Mouse (Mus musculus) hindbrain, embryonic 15.5 days (tissue): ENCODE measurements around the gene Ubtd2. TPM values are rescaled to one million over a fixed set of nuclear protein-coding genes. Genes with fewer than 3 reads are reported as not detected.

Experiments
- ATAC-seq: fragments of 200-750 bp; cut with Nextera tagmentation; 2 replicates; pipeline ENCODE4 v1.8.0; 2017; ENCODE audit warnings: low read depth, moderate number of reproducible peaks, moderate TSS enrichment; ENCODE audit not compliant: low FRiP score
- H3K27ac ChIP-seq: fragments of 300-500 bp; sonication (generic); replicated peaks from 2 replicates; pipeline ENCODE4 v1.5.1; 2015; ENCODE audit warnings: mild to moderate bottlenecking, inconsistent platforms
- H3K27me3 ChIP-seq: fragments of 300-500 bp; sonication (generic); 2 replicates; pipeline ENCODE4 v1.6.1; 2015; ENCODE audit warnings: control low read depth, inconsistent platforms
- H3K36me3 ChIP-seq: fragments of 300-500 bp; sonication (generic); 2 replicates; pipeline ENCODE4 v1.6.1; 2015; ENCODE audit warnings: control low read depth, inconsistent platforms
- H3K4me1 ChIP-seq: fragments of 300-500 bp; sonication (generic); replicated peaks from 2 replicates; pipeline ENCODE4 v1.6.1; 2015; ENCODE audit warnings: control low read depth, inconsistent platforms
- H3K4me2 ChIP-seq: fragments of 300-500 bp; sonication (generic); 2 replicates; pipeline ENCODE4 v1.6.1; 2015; ENCODE audit warnings: moderate library complexity, mild to moderate bottlenecking, inconsistent platforms
- H3K4me3 ChIP-seq: fragments of 300-500 bp; sonication (generic); 2 replicates; pipeline ENCODE4 v1.5.1; 2015; ENCODE audit warnings: mild to moderate bottlenecking, inconsistent platforms
- H3K9ac ChIP-seq: fragments of 300-500 bp; sonication (generic); 2 replicates; pipeline ENCODE4 v1.6.1; 2015; ENCODE audit warnings: inconsistent platforms
- H3K9me3 ChIP-seq: fragments of 300-500 bp; sonication (generic); 2 replicates; pipeline ENCODE4 v1.6.1; 2016; ENCODE audit warnings: control low read depth, inconsistent platforms
- WGBS: fragments of 180-500 bp; shearing (Covaris S2); methylation state at CpG from one replicate; pipeline ENCODE4 v1.1.7; 2015; 5-methylcytosine and 5-hydroxymethylcytosine counted together
- polyA plus RNA-seq: library from polyadenylated mRNA; unstranded; fragments of >200 nt; fragmentation: Nextera tagmentation; extraction: Ambion mirVana; gene quantifications from 2 replicates; pipeline ENCODE4 v1.2.1, GENCODE M21; 2015

The Ubtd2 gene
- polyA plus RNA-seq, 1 experiment from 2014 or later = 46.6 TPM

DNA sequence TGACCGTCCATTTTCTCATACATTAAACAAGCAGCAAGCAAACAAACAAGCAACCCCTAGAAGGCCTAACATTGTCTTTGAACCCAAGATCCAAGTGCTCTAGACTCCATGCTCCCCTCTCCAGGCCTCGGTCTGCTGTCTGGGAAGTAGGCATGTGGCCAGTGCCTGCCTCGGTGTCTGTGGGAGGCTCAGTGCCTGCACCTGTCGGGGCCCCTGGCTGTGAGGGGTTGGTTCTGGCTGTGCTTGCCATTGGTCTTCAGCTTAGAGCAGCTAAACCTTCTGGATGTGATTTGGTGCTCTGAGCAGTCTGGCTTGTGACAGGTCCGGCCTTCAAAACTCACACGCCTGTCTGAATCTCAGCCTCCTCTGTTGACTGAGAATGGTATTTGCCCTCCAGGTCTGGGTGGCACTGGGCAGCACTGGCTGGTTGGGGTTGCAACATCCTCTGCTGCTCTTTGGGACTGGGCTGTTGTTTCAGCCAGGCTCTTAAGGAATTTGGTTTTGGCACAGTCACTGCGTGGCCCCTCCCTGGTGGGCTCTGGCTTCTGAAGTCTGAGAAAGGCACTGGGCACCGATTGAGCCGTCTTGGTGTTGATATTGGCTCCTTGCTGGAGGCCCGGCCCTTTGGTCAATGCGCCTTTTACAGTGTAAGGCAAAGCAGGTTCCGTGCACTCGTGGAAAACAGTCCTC is 97.4 kb downstream of the Ubtd2 start:
- peak overlapping the region; percentile 45 for H3K27ac ChIP-seq
- ATAC-seq = 0 out of 2 replicates have a peak, but pooled peaks have one; percentile 27
- H3K36me3 ChIP-seq = no peaks in the 10 kb centered on the region
- no peak overlapping the region for H3K9ac ChIP-seq
- H3K4me1 ChIP-seq = peaks cover 44% of the 10 kb centered on the region
- 0 out of 2 replicates have a peak overlapping the region, but pooled peaks have one; percentile 2 for H3K4me2 ChIP-seq
- WGBS = 60% methylated on average over 13 of the region's 13 CpGs
- H3K9me3 ChIP-seq = no peaks in the 10 kb centered on the region
- H3K27me3 ChIP-seq = no peaks in the 10 kb centered on the region
- no peak overlapping the region for H3K4me3 ChIP-seq

DNA sequence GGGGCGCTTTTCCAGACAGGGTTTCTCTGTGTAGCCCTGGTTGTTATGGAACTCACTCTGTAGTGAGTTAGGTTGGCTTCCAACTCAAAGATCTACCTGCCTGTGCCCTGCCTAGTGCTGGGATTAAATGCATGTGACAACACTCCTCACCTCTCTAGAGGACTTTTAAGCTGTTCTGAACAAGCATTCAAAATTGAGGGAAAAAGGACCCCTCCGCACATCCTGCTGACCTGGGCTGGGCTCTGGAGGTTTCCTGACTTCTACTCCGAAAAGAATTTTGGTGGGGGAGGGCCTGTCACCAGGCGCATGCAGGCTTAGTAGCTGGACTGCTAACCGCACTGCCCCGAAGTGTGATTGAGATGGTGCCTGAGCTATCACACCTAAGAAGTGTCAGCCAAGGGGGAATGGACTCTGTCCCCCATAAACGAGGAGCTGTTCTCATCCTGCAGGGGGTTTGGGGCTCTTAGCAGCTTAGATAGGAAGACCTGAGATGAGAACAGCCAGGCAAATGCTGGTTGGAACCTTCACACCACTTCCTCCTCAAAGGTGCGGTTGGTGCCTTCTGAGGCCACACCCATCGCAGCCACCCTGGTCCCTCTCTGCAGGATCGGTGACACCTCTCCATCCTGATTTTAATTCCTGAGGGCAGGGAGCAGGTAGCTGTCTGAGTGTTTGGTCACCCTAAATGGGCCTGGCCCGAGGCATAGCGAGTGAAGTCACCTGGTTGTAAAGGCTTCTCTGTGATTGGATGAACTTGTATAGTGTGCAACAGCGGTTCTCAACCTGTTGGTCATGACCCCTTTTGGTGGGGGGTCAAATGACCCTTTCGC is 98.4 kb downstream of the Ubtd2 start:
- ATAC-seq = no peak
- 0 out of 2 replicates have a peak overlapping the region, but pooled peaks have one; percentile 45 for H3K27ac ChIP-seq

DNA sequence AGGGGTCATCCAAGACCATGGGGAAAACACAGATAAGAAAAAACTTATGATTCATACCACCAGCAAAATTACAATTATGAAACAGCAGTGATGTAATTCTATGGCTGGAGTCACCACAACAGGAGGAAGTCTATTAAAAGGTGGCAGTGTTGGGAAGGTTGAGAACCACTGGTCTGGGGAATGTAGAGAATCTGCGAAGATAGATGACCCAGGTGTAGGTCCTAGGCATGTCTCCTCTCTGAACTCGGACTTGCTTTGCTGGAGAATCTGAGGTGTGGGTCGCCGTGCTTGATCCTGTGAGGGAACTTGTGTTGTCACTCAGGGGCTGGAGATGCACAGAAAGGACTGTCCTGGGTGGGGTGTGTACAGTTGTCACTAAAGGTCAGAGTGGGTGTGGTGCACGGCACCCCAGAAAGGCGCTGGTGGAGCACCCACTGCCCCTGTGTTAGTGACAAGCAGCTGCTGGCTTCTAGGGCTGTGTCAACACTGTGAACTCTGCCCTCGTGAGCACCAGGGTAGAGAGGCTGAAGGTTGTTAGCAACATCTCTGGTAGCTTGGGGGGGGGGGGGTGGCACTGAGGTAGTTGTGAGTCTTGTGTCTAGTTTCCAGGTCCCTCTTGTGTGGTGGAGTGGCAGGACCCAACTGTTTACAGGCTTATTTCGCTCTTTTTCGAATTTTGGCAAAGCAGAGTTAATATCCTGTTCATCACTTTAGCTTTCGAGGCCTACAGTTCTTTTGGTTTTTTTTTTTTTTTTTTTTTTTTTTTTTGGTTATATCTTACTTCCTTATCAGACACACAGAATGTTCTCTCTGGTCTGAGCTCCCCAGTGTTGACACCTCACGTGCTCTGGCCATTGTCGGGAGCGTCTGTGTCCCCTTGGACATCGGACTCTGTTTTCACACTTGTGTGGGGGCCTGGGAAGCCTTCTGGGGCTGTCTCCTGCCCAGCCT is 99.2 kb downstream of the Ubtd2 start:
- no peak overlapping the region for H3K4me3 ChIP-seq
- no peak overlapping the region for H3K9ac ChIP-seq
- H3K27ac ChIP-seq = no peak overlapping the region
- ATAC-seq = no peak
- no peak overlapping the region for H3K4me2 ChIP-seq
- H3K4me1 ChIP-seq = peaks cover 41% of the 10 kb centered on the region
- no peaks in the 10 kb centered on the region for H3K27me3 ChIP-seq
- no peaks in the 10 kb centered on the region for H3K9me3 ChIP-seq
- H3K36me3 ChIP-seq = no peaks in the 10 kb centered on the region
- WGBS = 95% methylated on average over 14 of the region's 14 CpGs

More for the DNA sequence above, 98.4 kb downstream of the Ubtd2 start:
- Histone ChIP-seq H3K4me1 (peaks cover 44% of the 10 kb centered on the region), H3K4me3 (no peak overlapping the region), H3K36me3 (no peaks in the 10 kb centered on the region), H3K9ac (no peak overlapping the region), H3K27me3 (no peaks in the 10 kb centered on the region), H3K4me2 (no peak overlapping the region), H3K9me3 (no peaks in the 10 kb centered on the region)
- WGBS = 82% methylated on average over 14 of the region's 14 CpGs

DNA sequence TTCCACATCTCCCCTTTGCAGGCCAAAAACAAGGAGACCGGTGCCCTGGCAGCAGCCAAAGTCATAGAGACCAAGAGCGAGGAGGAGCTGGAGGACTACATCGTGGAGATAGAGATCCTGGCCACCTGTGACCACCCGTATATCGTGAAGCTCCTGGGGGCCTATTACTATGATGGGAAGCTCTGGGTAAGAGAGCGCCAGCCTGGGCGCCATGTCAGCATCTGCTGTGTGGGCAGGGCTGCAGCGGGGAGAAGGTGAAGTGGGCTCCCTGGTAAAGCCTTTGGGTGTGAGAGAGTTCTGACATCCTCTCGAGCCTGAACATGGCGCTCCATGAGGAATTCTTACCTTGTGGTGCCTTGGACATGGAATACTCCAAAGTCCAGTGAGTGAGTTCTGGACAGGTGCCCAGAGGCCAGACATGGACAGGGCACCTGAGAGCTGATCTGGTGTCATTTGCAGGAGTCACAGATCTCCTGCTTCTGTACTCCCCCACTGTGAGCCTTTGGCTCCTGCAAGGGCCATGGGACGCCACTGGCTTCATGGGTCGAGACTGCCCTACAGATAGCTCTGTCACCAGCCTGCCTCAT is 100.0 kb downstream of the Ubtd2 start:
- no peaks in the 10 kb centered on the region for H3K36me3 ChIP-seq
- no peak overlapping the region for H3K27ac ChIP-seq
- WGBS = 93% methylated on average over 12 of the region's 12 CpGs
- no peak overlapping the region for H3K4me3 ChIP-seq
- H3K27me3 ChIP-seq = no peaks in the 10 kb centered on the region
- H3K9me3 ChIP-seq = no peaks in the 10 kb centered on the region
- H3K4me2 ChIP-seq = no peak overlapping the region
- H3K4me1 ChIP-seq = peaks cover 33% of the 10 kb centered on the region
- H3K9ac ChIP-seq = no peak overlapping the region
- ATAC-seq = no peak

DNA sequence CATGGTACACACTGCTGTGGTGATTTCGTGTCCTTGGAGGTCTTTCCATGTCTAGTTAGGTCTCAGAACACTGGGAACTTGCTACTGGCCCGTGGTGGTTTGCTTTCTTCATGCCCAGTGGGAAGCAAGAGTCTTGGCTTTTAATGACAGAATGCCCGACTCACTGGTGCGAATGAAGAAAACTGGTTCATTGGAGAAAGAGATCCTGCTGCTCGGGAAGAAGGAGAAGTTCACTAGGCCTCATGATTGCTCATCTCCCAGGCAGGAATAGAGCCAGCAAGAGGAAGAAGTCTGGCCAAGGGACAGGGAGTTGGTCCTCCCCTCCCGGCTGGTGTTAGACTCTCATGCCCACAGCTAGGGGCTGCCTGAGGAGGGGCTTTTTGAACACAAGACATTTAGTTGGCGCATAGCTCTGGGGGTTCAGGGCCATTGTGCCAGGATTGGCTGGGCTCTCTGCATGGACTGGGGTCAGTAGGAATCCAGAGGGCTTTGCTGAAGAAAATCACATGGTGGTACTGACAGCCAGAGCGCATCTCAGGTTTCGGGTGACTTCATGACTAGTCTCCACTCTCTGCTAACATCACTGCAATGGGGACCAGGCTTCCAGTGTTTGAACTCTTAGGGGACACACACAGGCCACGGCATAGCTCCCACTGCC is 101.3 kb downstream of the Ubtd2 start:
- no peak for ATAC-seq
- no peak overlapping the region for H3K4me2 ChIP-seq
- 66% methylated on average over 10 of the region's 10 CpGs for WGBS
- H3K4me3 ChIP-seq = no peak overlapping the region
- no peak overlapping the region for H3K9ac ChIP-seq
- no peaks in the 10 kb centered on the region for H3K9me3 ChIP-seq
- H3K36me3 ChIP-seq = no peaks in the 10 kb centered on the region
- no peak overlapping the region for H3K27ac ChIP-seq
- H3K4me1 ChIP-seq = peaks cover 26% of the 10 kb centered on the region
- no peaks in the 10 kb centered on the region for H3K27me3 ChIP-seq

DNA sequence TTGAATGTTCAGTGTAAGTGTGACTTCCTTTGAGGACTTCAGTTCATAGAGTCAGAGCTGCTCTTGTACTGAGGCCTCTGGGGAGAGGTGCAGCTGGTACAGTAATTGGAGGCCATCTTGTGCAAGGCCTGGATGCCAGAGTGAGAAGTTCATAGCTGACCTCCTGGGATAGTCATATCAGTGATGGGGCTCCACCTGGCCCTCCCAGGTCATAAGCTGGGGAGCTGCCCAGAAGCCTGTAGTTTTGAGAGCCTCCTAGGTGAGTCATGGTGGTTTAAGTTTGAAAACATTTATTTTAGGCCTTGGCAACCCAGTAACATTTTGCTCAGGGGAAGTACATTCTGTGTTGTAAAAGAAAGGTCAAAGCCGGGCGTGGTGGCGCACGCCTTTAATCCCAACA is 102.9 kb downstream of the Ubtd2 start:
- Histone ChIP-seq H3K4me3 (no peak overlapping the region), H3K4me1 (peaks cover 10% of the 10 kb centered on the region), H3K27ac (no peak overlapping the region), H3K27me3 (no peaks in the 10 kb centered on the region), H3K36me3 (no peaks in the 10 kb centered on the region), H3K9ac (no peak overlapping the region), H3K4me2 (no peak overlapping the region), H3K9me3 (no peaks in the 10 kb centered on the region)
- 98% methylated on average over 4 of the region's 4 CpGs for WGBS
- no peak for ATAC-seq

DNA sequence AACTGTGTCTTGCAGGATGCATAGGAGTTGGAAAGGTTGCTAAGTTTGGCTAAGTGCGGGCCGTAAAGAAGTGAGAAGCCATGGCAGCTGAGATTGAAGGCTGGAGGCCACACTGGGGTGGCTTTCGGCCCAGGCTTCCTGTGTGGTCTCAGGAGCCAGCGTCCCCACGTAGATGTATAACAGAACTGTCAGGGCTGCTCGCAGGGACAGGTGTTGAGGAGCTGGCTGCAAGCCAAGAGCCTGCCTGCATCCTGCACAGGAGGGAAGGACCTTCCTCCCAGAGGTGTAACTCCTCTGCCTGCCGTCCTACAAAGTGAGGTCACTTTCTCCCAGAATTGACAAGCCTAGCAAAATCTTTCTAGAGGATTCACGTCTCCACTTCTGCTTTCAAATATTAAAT is 103.5 kb downstream of the Ubtd2 start:
- WGBS = 49% methylated on average over 8 of the region's 8 CpGs
- no peak overlapping the region for H3K4me2 ChIP-seq
- H3K9me3 ChIP-seq = no peaks in the 10 kb centered on the region
- peaks cover 4% of the 10 kb centered on the region; the same call in 1 of the 2 replicates for H3K4me1 ChIP-seq
- H3K9ac ChIP-seq = no peak overlapping the region
- ATAC-seq = no peak
- H3K36me3 ChIP-seq = no peaks in the 10 kb centered on the region
- no peaks in the 10 kb centered on the region for H3K27me3 ChIP-seq
- no peak overlapping the region for H3K27ac ChIP-seq
- H3K4me3 ChIP-seq = no peak overlapping the region

DNA sequence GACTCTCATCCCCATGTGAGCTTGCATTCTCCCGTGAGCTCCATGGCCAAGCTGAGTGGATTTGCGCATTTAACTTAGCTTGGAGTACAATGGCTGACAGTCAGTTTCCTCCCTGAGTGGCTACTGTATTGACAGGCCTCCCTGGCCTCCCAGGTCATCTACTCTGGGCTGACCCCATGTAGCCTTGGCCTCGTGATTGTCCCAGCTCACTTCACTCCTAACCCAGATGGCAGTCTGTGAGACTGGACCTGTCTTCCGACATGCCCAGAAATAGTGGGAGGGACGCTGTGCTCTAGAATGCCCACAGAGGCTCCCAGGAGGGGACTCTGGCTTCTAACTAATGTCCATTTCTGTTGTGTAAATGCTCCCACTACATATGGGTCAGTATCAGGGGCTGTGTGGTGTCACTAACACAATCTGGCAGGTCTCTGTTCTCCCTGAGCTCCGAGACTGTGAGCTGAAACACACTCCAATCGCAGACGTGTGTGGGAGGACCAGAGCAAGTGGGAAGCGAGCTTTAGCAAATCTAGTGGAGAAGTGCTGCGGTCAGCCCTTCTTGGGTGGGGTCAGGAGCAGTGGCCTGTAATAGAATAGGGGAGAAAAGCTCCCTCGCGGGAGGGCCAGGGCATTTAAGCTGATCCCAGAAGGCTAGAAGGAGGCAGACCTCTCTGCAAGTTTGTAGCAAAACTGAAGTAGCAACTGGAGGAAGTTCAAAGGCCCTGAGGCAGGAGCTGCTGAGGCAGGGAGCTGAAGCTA is 105.0 kb downstream of the Ubtd2 start:
- no peak overlapping the region for H3K4me2 ChIP-seq
- WGBS = 79% methylated on average over 12 of the region's 12 CpGs
- no peaks in the 10 kb centered on the region for H3K36me3 ChIP-seq
- 0 out of 2 replicates have a peak, but pooled peaks cover 4% of the 10 kb centered on the region for H3K4me1 ChIP-seq
- no peak overlapping the region for H3K27ac ChIP-seq
- H3K4me3 ChIP-seq = no peak overlapping the region
- no peak for ATAC-seq
- no peaks in the 10 kb centered on the region for H3K9me3 ChIP-seq
- no peaks in the 10 kb centered on the region for H3K27me3 ChIP-seq
- H3K9ac ChIP-seq = no peak overlapping the region

DNA sequence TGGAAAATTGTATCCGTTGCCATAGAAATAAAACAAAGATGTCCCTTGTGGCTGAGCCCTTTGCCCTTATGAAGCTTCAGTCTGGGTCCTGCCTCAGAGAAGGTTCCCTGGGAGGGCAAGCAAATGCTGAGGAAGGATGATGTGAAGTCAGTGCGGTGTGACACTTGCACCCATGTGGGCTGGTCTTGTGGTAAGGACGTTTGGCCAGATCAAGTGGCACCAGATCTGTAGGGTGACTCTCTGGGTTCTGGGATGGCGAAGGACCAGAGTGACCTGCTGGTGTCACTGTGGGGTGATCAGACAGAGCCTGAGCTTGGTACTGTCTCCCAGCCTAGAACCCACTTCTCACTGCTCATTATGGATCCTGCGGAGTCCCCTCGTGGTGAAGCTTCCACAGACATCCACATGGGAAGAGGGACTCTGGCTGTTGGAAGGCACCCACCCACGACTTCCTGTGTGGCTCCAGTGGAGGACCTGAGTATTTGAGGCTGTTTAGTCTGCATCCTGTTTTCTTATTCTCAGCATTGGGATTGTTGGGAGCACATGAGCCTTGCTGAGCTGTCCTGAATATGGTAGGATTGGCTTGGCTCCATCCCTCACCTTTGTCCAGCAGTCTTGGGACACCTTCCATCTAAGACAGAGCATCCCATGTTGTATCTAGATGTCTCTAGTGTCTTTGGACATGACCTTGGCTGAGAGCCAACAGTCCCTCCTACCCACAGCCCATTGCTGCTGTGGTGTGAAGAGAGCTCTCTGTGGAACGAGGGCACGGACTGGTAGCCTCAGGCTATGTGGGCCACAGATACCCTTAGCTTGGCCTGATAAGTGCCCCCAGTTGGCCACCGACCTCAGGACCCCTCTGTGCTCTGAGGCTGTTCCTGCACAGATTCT is 106.5 kb downstream of the Ubtd2 start:
- Histone ChIP-seq H3K4me2 (no peak overlapping the region), H3K4me3 (no peak overlapping the region), H3K9ac (no peak overlapping the region), H3K27ac (no peak overlapping the region), H3K27me3 (no peaks in the 10 kb centered on the region), H3K9me3 (no peaks in the 10 kb centered on the region), H3K36me3 (no peaks in the 10 kb centered on the region), H3K4me1 (no peaks in the 10 kb centered on the region)
- ATAC-seq = no peak
- 65% methylated on average over 10 of the region's 10 CpGs for WGBS

DNA sequence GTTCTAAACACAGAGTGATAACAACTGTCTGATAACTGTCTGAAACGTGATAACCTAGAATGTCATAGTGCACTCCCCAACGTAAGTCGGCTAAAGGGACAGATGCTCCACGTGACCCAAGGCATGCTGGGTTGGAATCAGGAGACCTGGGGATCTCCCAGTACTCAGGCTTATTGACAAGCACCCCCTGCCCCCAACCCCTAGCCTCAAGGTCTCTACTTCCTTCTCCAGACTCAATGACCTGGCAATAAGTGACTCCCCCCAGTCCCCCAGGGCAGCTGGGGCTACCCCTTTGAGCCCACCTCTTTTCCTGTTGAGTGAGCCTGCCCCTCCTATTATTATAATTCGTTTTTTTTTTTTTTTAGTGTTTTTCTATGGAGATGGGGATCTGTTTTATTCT is 107.5 kb downstream of the Ubtd2 start:
- no peak overlapping the region for H3K4me3 ChIP-seq
- no peaks in the 10 kb centered on the region for H3K27me3 ChIP-seq
- ATAC-seq = no peak
- no peaks in the 10 kb centered on the region for H3K36me3 ChIP-seq
- no peak overlapping the region for H3K27ac ChIP-seq
- no peak overlapping the region for H3K9ac ChIP-seq
- peaks cover 6% of the 10 kb centered on the region for H3K4me1 ChIP-seq
- WGBS = 76% methylated on average over 5 of the region's 5 CpGs
- no peaks in the 10 kb centered on the region for H3K9me3 ChIP-seq
- H3K4me2 ChIP-seq = no peak overlapping the region
